Mouse (Mus musculus) splenic B cell, adult 2 months (primary cell): ENCODE measurements around the gene Mgat3.

ENCODE experiments used
- DNase-seq: peaks from one replicate; pipeline ENCODE4 v3.0.0-alpha.2; 2011; ENCODE audit warnings: low read depth, low spot score
- H3K27me3 ChIP-seq: 2 replicates; pipeline ENCODE4 v1.6.1; 2012; ENCODE audit warnings: mild to moderate bottlenecking, low read length, moderate library complexity, mixed read lengths; ENCODE audit not compliant: control insufficient read depth, poor library complexity, insufficient read depth, severe bottlenecking
- H3K36me3 ChIP-seq: 2 replicates; pipeline ENCODE4 v1.6.1; 2012; ENCODE audit warnings: mild to moderate bottlenecking, low read length, moderate library complexity, mixed read lengths; ENCODE audit not compliant: control insufficient read depth, poor library complexity, insufficient read depth, severe bottlenecking

The Mgat3 gene

DNA sequence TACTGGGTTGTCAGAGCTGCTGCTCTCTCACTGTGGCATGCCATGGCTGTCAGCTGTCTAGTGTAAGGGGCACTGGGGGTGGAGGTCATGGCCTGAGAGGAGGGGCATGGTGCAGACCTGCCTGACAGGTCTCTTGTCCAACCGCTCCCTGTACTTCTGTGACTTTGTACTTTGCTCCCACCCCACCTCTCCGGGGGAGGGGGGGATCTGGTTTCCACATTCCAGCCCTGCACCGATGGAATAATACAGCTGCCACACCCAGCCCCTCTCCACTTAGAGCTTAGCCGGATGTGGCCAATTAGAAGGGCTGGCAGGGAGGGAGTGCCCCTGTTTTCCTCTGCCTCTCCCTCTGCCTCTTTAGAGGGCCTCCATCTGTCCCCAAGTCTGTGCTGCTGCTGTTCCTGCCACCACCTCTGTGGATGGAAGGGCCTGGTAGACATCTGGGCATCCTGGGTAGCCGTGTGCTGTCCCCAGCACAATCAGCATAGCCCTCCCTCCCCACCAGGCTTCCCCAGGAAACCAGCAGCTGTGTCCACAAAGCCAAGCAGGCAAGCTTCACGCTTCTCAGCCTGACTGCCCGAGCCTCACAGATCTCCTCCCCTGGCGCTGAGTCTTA, 14.1 kb upstream of the Mgat3 start:
- DNase-seq = no peak
- Histone ChIP-seq H3K36me3 (peaks cover 10% of the 10 kb centered on the region), H3K27me3 (no peaks in the 10 kb centered on the region)

DNA sequence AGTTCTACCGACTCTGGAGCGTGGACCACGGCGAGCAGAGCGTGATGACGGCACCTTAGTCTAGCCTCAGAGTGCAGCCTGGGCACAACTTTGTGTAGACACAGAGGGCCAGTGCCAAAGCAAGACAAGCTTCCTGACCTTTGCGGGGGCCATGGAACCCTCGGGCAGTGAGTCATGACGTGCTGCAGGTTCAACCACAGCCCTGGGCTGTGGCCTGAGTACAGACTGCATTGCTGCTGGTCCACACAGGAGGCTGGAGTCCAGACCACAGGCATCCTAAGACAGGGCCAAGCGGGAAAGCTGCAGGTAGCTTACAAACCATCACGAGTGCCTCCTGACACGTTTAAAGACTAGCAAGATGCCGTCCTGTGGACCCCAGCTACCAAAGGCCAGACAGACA, 13.3 kb upstream of the Mgat3 start:
- DNase-seq = no peak
- no peaks in the 10 kb centered on the region for H3K27me3 ChIP-seq
- peaks cover 8% of the 10 kb centered on the region for H3K36me3 ChIP-seq

DNA sequence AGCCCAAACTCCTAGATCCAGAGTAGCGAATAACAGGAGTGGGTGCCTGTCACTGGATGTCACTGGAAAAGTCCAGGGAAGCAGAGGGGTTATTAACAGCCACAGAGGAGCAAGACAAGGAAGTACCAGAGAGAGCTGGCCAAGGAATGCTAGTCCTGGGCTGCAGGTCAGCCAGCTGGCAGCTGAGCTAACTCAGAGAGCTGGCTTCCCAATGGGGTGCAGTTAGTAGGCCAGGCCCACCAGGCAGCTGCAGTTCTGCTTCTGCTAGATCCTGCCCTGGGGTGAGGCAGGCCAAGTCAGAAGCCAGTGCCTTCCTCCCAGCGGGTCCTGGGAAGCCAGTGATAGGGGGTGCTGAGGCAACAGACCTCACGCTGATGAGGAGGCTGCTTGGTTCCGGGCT, 12.8 kb upstream of the Mgat3 start:
- Histone ChIP-seq H3K36me3 (peaks cover 7% of the 10 kb centered on the region), H3K27me3 (no peaks in the 10 kb centered on the region)
- DNase-seq = no peak

DNA sequence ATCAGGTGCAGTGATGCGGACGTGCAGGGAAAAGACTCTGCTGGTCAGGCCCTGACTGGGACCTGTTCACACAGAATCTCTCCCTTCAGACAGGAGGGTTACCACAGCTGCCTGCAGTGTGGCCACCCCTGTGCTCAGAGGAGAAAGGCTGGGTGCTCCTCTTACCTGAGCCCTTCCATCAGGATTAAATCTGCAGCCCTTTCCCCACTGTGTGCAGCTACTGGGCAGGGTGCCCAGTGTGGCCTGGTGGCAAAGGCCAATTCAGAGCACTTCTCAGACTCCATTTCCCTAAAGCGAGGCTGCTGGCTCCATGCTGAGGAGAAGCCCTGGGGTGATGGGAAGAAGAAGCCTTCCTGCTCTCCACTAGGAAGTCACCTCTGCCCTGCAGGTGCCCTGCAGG, 12.3 kb upstream of the Mgat3 start:
- H3K36me3 ChIP-seq = peaks cover 7% of the 10 kb centered on the region
- H3K27me3 ChIP-seq = no peaks in the 10 kb centered on the region
- DNase-seq = no peak

DNA sequence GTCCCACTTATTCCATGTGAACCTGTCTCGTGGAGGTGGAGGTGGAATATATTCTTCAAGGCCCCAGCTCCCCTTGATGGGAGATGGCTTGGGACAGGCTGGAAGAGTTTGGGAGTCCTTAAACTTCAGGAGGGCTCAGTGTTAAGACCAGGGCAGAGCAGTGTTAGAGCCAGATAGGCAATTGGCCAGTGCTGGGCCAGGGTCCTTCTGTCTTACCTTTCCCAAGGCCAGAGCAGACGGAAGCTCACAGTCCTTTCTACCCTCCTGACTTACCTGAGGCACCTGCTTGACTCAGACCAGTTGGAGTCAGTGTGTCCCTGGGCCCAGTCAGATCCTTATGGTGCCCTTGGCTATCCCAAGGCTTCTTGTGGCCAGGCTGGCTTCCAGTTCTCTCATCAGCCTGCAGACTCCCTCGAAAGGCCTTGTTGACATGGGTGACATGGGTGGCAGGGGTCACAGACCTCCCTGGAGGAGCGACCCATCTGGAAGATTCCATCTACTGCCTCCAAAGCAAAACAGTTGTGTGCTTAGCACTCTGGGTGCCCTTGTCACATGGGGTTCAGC, 11.0 kb upstream of the Mgat3 start:
- peaks cover 5% of the 10 kb centered on the region for H3K36me3 ChIP-seq
- no peaks in the 10 kb centered on the region for H3K27me3 ChIP-seq
- no peak for DNase-seq

DNA sequence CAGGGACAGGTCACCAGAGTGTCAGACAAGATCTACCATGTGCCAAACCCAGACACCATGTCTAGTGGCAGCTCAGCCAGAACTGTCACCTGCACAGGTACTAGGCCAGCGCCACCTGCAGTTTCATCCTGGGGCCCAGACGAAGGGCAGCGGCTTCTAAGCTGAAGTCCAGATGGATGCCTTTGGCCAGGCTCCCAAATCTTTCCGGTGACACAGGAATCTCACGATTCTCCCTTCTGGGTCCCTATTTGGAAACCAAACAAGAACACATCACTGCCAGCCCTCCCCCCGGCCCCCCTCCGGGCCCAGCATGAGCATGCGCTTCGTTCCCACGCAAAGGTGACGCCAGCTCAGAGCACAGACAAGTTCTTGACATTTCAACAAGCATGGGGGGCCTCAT, 10.2 kb upstream of the Mgat3 start:
- H3K27me3 ChIP-seq = no peaks in the 10 kb centered on the region
- DNase-seq = no peak
- peaks cover 4% of the 10 kb centered on the region for H3K36me3 ChIP-seq

DNA sequence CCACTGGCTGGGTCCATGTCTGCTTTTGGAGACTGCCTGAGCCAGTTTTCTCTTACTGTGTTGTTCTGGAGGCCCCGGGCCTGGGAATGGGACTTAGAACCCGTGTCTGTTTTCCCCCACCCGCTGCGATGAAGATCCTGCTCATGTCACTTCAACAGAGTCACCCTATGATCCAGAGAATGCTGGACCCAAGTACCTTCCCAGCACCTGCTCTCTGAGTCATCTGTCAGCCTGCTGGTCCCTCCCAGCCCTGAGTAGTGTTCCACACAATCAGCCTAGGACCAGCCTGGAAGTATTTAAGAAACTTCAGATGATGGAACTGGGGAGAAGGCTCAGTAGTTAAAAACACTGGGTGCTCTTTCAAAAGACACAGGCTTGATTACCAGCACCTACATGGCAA, 9.8 kb upstream of the Mgat3 start:
- no peaks in the 10 kb centered on the region for H3K27me3 ChIP-seq
- peaks cover 2% of the 10 kb centered on the region for H3K36me3 ChIP-seq
- DNase-seq = no peak

DNA sequence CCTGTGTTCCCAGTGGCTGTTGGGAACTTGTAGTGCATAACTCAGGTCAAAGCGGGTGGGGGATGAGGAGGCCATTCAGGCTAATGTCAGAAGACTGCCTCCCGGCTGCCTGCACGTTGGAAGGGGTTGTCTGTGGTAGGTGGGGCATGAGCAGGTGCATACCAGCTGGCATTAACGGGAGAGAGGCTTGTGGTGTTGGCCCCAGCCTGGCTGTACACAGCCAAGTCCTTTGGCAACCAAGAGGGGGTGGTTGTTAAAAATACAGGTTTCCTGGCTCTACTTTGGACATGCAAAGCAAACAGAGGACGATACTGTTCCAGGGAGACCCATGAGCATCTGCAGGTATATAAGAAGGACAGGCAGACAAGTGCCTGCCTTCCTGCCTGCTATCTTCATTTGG, 8.1 kb upstream of the Mgat3 start:
- peaks cover 2% of the 10 kb centered on the region; the same call in 1 of the 2 replicates for H3K36me3 ChIP-seq
- no peak for DNase-seq
- no peaks in the 10 kb centered on the region for H3K27me3 ChIP-seq

DNA sequence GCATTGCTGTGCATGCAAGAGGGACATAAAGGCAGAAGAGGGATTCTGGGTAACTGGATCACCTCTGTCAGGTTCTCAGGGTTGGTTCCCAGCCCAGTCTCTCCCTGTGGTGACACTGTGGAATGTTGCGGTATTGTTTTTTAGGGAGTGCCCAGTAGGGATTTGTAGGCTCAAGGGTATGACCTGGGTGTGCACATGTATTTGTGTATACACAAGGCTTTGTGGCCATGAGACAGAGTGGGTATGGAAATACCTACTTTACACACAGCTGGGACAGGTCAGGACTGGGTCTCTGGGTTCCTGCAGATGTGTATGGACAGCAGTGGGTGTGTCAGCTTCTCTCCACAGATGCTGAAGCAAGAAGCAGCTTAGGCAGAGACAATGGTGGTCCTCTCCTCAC, 4.0 kb upstream of the Mgat3 start:
- Histone ChIP-seq H3K27me3 (no peaks in the 10 kb centered on the region), H3K36me3 (no peaks in the 10 kb centered on the region)
- DNase-seq = no peak

DNA sequence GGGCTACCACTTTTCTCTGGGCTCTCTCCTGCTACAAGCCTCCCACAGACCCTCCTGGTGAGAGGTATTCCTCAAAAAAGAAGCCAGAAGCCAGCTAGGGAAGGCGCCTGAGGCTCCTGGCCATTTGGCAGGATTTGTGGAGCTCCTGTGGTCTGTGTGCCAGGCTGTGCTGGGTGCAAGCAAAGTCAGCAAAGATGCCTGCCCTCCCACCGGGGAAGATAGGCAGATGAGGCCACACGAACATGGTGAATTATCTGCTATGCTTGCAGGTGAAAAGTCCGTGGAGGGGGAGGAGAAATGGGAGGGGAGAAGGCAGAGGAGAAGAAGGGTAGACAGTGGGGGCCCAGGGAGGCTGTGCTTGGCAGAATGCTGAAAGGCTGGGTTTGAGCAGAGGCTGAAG, 3.2 kb upstream of the Mgat3 start:
- no peak for DNase-seq
- H3K27me3 ChIP-seq = no peaks in the 10 kb centered on the region
- H3K36me3 ChIP-seq = no peaks in the 10 kb centered on the region

DNA sequence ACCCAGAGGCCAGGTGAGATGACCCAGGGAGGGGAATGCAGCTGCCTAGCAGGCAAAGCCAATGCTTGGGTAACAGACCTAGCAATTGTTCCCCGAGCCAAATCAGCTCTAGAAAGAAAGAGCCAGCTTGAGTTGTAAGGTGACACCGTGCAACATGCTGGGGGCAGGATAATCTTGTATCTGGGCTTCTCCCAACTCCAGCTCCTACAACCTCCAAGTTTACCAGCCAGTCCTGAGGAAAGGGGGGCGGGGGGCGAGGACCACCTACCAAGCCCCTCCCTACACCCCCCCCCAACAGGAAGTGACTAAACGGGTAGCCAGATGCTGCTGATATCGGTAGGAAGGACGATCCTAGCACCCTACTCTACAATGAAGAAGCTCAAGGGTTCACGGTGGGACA, 2.2 kb upstream of the Mgat3 start:
- no peaks in the 10 kb centered on the region for H3K27me3 ChIP-seq
- DNase-seq = no peak

DNA sequence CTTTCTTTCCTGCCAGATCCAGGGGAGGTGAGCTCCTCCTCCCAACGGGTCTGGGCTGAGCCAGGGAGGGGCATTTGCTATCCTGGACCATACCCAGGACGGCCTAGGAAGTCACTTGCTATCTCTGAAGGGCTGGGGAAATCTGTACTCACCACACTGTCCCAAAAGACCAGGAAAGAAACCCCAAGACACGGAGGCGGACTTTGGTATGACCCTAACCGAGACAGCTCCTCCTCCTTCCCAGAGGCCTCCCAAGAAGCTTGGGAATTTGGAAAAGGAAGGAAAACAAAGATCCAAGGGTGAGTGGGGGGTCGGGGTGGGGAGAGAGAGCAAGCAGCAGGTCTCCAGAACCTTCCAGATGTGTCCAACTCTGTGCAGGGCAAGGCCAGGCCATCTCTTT, 1.7 kb upstream of the Mgat3 start:
- no peak for DNase-seq
- Histone ChIP-seq H3K36me3 (no peaks in the 10 kb centered on the region), H3K27me3 (no peaks in the 10 kb centered on the region)

More for the DNA sequence above, 2.2 kb upstream of the Mgat3 start:
- no peaks in the 10 kb centered on the region for H3K36me3 ChIP-seq

DNA sequence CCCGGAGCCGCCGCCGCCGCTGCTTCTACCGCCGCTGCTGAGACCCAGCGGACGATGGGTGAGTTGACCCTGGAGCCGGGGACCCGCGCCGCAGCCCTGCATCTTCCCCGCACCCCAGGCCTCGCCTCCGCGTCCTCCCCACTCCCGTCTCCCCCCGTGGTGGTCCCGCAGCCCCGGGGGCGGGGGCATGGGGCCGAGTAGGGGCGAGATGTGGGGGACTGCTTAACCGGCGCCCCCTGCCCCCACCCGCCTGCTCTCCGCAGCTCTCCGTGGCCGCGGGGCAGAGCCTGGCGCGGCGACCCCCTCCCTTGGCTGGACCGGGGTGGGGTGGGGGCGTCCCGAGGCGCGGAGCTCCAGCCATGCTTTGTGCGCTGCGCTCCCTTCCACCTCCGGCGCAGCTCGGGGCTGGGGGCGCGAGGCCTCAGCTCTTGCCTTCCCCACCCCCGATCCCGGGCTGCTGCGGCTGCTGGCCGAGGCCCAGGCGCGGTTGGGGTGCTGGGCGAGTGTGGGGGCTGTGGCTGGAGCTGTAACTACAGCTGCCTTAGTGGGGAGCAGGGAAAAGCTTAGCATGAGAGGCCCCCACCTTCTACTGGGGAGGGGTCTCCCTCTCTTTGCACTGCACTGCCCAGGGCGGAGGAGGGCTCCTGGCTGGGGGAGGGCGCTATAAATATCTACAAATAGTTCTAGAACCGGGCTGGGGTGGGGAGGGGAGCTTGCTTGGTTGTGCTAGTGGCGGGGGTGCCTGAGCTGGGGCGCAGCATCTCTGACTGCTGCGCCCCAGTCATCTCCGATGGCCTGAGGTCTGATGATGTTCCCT, 468 bp downstream of the Mgat3 start:
- DNase-seq = no peak
- Histone ChIP-seq H3K36me3 (no peaks in the 10 kb centered on the region), H3K27me3 (no peaks in the 10 kb centered on the region)

DNA sequence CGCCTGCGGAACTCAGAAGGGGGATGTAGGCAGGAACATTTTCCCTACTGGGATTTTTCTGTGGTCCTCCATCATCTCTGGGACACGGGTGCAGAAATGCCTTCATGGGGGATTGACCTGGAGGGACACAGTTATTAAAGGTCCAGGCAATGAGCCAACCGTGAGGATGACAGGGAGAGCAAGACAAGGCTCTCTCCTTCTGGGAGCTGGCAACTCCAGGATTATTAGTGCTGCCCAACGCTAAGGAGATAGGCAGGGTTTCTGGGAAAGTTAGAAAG, 1.0 kb downstream of the Mgat3 start:
- no peak for DNase-seq

DNA sequence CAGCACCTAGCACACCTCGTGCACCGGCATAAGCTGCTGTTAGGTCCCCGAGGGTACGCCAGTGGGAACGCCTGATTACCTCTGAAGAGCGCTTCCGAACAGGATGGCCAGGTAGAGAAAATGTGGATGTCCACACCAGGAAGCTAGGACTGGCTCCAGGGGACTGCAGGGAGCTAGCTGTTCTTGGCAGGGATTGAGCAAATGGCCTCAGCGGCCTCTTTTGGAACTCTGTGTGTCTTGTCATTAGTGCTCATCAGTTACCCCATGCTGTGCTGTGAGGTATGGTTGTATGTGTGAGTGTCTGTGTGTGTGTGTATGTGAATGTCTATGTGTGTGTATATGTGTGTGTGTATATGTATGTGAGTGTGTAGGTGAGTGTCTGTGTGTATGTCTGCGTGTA, 1.8 kb downstream of the Mgat3 start:
- DNase-seq = no peak
- H3K27me3 ChIP-seq = no peaks in the 10 kb centered on the region
- H3K36me3 ChIP-seq = no peaks in the 10 kb centered on the region

More for the DNA sequence above, 1.0 kb downstream of the Mgat3 start:
- Histone ChIP-seq H3K27me3 (no peaks in the 10 kb centered on the region), H3K36me3 (no peaks in the 10 kb centered on the region)
